Mouse (Mus musculus): ENCODE results near the gene Kcng4.

DNA sequence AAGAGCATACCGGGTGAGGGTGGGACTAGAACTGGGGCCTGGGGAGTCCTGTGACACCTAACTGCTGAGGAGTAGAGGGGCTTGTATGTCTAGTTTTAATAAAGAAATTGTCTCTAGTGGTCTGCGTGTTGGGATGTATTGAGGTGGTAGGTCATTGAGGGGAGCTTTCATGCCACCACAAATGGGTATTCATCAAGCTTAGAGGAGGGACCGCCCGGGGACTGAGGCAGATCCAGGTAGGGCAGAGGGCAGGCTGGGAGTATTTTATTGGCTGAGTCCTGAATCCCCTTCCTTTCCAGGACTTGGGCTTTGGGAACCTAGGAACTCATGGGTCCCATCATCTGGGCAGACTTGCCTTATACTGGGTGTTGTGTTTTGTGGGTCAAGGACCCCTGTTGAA is 18.7 kb downstream of the Kcng4 start:
- no peak for TF ChIP-seq CTCF (IDR thresholded peaks at IDR 0.05)
- no peak for TF ChIP-seq POLR2A (IDR thresholded peaks at IDR 0.05; ENCODE audit: insufficient read depth, low read depth, low read length)
- TF ChIP-seq EP300 (IDR thresholded peaks at IDR 0.05; ENCODE audit: insufficient read depth, low read depth, low read length) = no peak

Data from heart, adult 2 months (tissue).